Mouse (Mus musculus) neural tube, embryonic 11.5 days (tissue): ENCODE measurements at regions not wholly inside any gene's neighbourhood (a gene's known extent, or its start where the extent isn't known, plus 50 kb on each side); places are given as distances from the start of the nearest gene placed in this dataset.

Source experiments
- ATAC-seq: fragments of 200-750 bp; cut with Nextera tagmentation; 2 replicates; pipeline ENCODE4 v1.8.0; 2017; ENCODE audit warnings: moderate number of reproducible peaks, mild to moderate bottlenecking, moderate TSS enrichment, moderate library complexity; ENCODE audit not compliant: insufficient read depth, low FRiP score, low TSS enrichment
- DNase-seq: peaks from one replicate; pipeline ENCODE4 v3.0.0-alpha.2; 2015; ENCODE audit warnings: low spot score
- H3K27ac ChIP-seq: fragments of 300-500 bp; sonication (generic); 2 replicates; pipeline ENCODE4 v1.5.1; 2014; ENCODE audit warnings: low read depth, mild to moderate bottlenecking, low read length
- H3K27me3 ChIP-seq: fragments of 300-500 bp; sonication (generic); 2 replicates; pipeline ENCODE4 v1.6.1; 2014; ENCODE audit warnings: mild to moderate bottlenecking, low read length, mixed read lengths; ENCODE audit not compliant: control insufficient read depth, insufficient read depth
- H3K36me3 ChIP-seq: fragments of 300-500 bp; sonication (generic); 2 replicates; pipeline ENCODE4 v1.6.1; 2014; ENCODE audit warnings: mild to moderate bottlenecking, low read length, moderate library complexity, mixed read lengths; ENCODE audit not compliant: control insufficient read depth, insufficient read depth
- H3K4me1 ChIP-seq: fragments of 300-500 bp; sonication (generic); 2 replicates; pipeline ENCODE4 v1.6.1; 2014; ENCODE audit warnings: low read length, mixed read lengths; ENCODE audit not compliant: control insufficient read depth, insufficient read depth
- H3K4me2 ChIP-seq: fragments of 300-500 bp; sonication (generic); 2 replicates; pipeline ENCODE4 v1.6.1; 2014; ENCODE audit warnings: low read depth, mild to moderate bottlenecking, moderate library complexity
- H3K4me3 ChIP-seq: fragments of 300-500 bp; sonication (generic); 2 replicates; pipeline ENCODE4 v1.5.1; 2014; ENCODE audit warnings: low read depth, low read length
- H3K9ac ChIP-seq: fragments of 300-500 bp; sonication (generic); 2 replicates; pipeline ENCODE4 v1.6.1; 2014; ENCODE audit warnings: mild to moderate bottlenecking, low read length
- H3K9me3 ChIP-seq: fragments of 300-500 bp; sonication (generic); 2 replicates; pipeline ENCODE4 v1.6.1; 2016; ENCODE audit warnings: low read length; ENCODE audit not compliant: control insufficient read depth
- WGBS: fragments of 180-500 bp; shearing (Covaris S2); extraction: QIAGEN DNeasy Blood & Tissue Kit; methylation state at CpG from one replicate; pipeline ENCODE4 v1.1.7; 2014; 5-methylcytosine and 5-hydroxymethylcytosine counted together

DNA sequence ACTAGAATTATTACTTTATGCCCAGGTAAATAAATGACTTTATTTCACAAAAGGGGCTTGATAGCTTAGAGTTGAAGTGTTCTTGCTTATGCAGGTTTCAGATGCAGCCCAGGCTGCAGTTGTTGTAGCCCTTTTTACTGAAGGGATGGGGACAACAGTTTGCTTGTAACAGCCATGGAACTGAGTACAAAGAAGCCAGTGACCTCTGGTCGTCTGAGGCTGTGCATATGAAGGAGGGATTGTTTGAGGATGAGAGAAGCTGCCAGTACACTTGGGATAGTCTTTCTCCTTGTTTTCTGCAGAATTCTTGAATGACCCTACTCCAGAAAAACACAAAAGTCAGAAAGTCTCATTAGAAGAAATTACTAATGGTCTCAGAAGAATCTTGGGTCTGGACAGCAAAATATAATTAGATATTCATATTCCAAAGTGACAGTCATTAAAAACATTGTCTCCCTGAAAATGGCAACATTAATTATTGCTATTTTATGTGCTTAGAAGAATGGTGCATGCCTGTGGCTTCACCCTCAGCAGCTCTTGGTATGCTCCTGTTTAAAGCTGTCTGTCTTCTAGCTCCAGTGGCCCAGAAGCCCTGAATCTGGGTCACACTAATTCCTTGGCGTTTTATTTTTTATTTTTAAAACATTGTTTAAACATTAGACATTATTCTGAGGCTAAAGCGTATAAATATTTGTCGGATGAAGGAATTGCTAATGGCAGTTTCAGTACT is 61.9 kb upstream of the Arhgap32 start:
- H3K27me3 ChIP-seq: no peaks in the 10 kb centered on the region
- 0 out of 2 replicates have a peak, but pooled peaks have one; percentile 70 for ATAC-seq
- no peak overlapping the region for H3K4me3 ChIP-seq
- H3K27ac ChIP-seq: peak overlapping the region; percentile 50
- peak; percentile 46 for DNase-seq
- no peaks in the 10 kb centered on the region for H3K9me3 ChIP-seq
- no peak overlapping the region for H3K4me2 ChIP-seq
- peaks cover 12% of the 10 kb centered on the region for H3K4me1 ChIP-seq
- H3K36me3 ChIP-seq: no peaks in the 10 kb centered on the region
- no peak overlapping the region; the same call in 1 of the 2 replicates for H3K9ac ChIP-seq
- WGBS: 55% methylated on average over 4 of the region's 4 CpGs

DNA sequence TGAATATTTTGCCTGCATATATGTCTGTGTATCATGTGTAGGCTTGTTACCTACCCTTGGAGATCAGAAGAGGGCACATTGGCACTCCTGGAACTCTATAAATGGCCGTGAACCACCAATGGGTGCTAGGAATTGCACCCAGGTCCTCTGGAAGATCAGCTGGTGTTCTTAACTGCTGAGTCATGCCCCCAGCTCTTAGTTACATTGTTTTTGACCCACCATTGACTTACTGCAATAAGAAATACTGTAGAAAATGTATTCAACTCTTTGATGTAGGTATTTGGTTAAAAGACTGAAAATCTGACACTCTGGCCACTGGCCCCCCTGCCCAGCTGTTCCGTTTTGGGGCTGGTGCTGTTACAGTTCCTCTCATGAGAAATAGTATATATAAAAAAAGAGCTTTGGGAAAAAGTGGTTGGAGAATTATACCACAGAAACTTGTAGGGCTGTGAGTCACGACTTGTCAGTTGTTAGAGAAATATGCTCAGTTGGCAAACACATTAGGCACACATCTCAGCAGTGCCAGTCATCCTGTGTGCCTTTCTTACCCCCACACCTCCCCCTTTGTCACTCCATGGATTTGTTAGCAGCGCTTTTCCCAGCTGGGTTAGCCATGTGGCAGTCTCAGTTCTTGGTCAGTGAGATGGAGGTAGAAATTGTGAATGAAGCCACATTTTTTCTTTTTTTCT is 58.4 kb upstream of the Arhgap32 start:
- Histone ChIP-seq H3K4me1 (peaks cover 10% of the 10 kb centered on the region), H3K27me3 (no peaks in the 10 kb centered on the region), H3K4me2 (no peak overlapping the region), H3K9me3 (no peaks in the 10 kb centered on the region), H3K4me3 (no peak overlapping the region), H3K27ac (no peak overlapping the region), H3K36me3 (no peaks in the 10 kb centered on the region), H3K9ac (no peak overlapping the region)
- ATAC-seq (no peak), DNase-seq (no peak)
- WGBS: 87% methylated on average over 4 of the region's 4 CpGs

DNA sequence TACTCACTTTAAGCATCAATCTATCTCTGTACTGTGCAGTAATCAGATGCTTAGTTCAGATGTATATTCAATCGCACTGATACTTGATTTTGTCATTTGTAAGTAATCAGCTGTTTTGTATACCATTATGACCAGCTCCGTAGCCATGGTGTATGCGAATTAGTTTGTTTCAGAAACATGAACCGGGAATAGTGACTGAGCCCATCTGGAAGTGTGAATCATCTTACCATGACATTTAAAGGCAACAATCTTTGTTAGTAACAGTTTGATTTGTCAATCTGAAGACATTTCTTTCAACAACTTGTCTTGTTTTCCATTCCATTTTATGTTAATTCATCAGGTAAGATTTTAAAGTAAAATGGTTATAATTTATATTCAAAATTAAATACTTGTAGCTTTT is 53.2 kb upstream of the Arhgap32 start:
- no peaks in the 10 kb centered on the region for H3K36me3 ChIP-seq
- no peak for ATAC-seq
- no peak overlapping the region for H3K4me3 ChIP-seq
- H3K27ac ChIP-seq: no peak overlapping the region
- no peaks in the 10 kb centered on the region for H3K27me3 ChIP-seq
- H3K4me1 ChIP-seq: no peaks in the 10 kb centered on the region
- no peaks in the 10 kb centered on the region for H3K9me3 ChIP-seq
- no peak for DNase-seq
- WGBS: 80% methylated on average over 4 of the region's 4 CpGs
- H3K9ac ChIP-seq: no peak overlapping the region
- no peak overlapping the region for H3K4me2 ChIP-seq

DNA sequence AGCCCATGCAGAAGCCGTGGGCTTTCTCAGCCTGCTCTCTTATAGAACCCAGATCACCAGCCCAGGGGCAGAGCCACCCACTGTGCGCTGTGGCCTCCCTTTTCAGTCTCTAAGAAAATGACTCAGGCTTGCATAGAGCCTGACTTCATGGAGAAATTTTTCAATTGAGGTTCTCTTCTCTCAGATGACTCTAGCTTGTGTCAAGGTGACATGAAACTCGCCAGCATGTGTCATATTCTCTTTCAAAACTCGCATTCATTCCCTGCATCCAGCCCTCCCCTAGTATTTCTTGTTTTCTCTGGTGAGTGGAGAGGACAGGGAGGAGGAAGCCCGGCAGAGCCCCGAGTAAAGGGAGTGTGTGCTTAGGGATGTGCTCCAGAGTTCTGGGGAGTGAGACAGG is 52.4 kb upstream of the Arhgap32 start:
- no peaks in the 10 kb centered on the region for H3K27me3 ChIP-seq
- H3K27ac ChIP-seq: no peak overlapping the region
- no peak overlapping the region for H3K4me2 ChIP-seq
- no peaks in the 10 kb centered on the region for H3K9me3 ChIP-seq
- no peak overlapping the region for H3K9ac ChIP-seq
- ATAC-seq (no peak), DNase-seq (no peak)
- H3K36me3 ChIP-seq: no peaks in the 10 kb centered on the region
- WGBS: 74% methylated on average over 6 of the region's 6 CpGs
- H3K4me1 ChIP-seq: no peaks in the 10 kb centered on the region
- H3K4me3 ChIP-seq: no peak overlapping the region

DNA sequence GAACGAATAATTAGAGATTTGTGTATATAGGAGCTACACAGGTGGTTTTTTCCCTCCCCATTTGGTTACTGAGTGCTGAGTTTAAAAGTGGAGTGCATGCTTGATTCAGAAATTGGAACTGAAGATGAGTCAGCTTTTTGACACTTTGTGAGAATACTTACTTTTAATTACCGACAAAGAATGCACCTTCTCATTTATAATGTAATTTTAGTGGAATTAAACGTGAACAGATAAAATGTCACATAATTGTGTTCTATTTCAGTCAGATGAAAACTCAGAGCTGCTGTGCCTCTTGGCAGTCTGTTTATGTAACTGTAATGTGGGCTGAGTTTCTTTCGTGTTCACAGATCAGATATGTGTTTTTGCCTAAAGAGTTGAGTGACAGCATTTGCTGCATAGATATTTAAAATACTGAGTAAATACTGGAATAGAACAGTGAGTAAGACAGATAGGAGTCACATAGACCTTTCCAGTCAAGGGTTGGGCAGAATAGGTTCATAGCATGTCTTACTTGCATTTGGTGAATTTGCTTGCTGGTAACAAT is 51.9 kb upstream of the Arhgap32 start:
- no peaks in the 10 kb centered on the region for H3K27me3 ChIP-seq

More for the DNA sequence above, 51.9 kb upstream of the Arhgap32 start:
- Histone ChIP-seq H3K4me3 (no peak overlapping the region), H3K9ac (no peak overlapping the region), H3K36me3 (no peaks in the 10 kb centered on the region), H3K4me1 (no peaks in the 10 kb centered on the region), H3K4me2 (no peak overlapping the region), H3K9me3 (no peaks in the 10 kb centered on the region), H3K27ac (no peak overlapping the region)
- WGBS: 89% methylated on average over 4 of the region's 4 CpGs
- DNase-seq: no peak
- ATAC-seq: no peak
